Mouse (Mus musculus) liver, postnatal 0 days (tissue): ENCODE measurements at regions not wholly inside any gene's neighbourhood (a gene's known extent, or its start where the extent isn't known, plus 50 kb on each side); places are given as distances from the start of the nearest gene placed in this dataset.

Source experiments
- CTCF ChIP-seq: sonication (generic); IDR thresholded peaks from 2 replicates; pipeline ENCODE4 v1.5.1; 2016; ENCODE audit warnings: antibody characterized with exemption, low read depth
- EP300 ChIP-seq: IDR thresholded peaks from 2 replicates; pipeline ENCODE4 v1.6.1; 2016; ENCODE audit warnings: antibody characterized with exemption, low read depth, mild to moderate bottlenecking

GRCm38 (mm10) chr3:50820776-50821175 is 377.4 kb upstream of the Slc7a11 start:
- no peak for TF ChIP-seq EP300
- no peak for TF ChIP-seq CTCF
